18 mouse cellular contexts compared by ENCODE assay signal in the genomic region with DNA sequence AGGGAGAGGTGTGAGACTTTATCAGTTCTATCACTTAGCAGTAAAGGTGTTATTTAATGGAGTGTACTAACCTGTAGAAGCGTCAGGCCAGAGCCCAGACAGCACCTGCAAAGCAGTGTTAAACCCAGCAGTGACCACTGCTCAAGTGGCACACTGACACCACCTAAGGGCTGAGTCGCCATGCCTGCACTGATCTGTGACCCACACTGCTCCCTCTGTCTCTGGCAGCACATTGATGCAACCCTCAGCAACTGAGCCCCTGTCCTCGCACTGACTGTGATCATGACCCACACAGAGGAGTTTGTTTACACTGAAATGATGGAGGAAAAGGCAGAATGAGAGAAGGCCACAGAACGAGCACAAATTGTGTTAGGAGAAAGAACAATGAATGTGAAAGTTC.
DNase-seq lines count a peak whose midpoint lies in the region; ATAC-seq lines count a peak whose summit lies in the region.
"Had no signal": no experiment of that assay in that cellular context is flagged by ENCODE, and none has a peak within 500 bp of the region (broad histone marks: within the 10 kb centered on the region; RNA-seq: fewer than 3 reads in every experiment).

No protein-coding gene starts in this region.

- H3K27ac ChIP-seq in forebrain, embryonic 12.5 days, result peak overlapping the region; percentile 75
- no peak overlapping the region; the same call in 1 of the 2 replicates for H3K27ac ChIP-seq in hindbrain, embryonic 13.5 days
- H3K27ac ChIP-seq in neural tube, embryonic 12.5 days, result no peak overlapping the region; the same call in 1 of the 2 replicates
- H3K27ac ChIP-seq: layer of hippocampus, adult 2 months; lung, embryonic 15.5 days had no signal

- H3K4me1 ChIP-seq in megakaryocyte, embryonic 14.5 days, result no peaks in the 10 kb centered on the region
- H3K4me1 ChIP-seq in forebrain, embryonic 12.5 days, result peaks cover 16% of the 10 kb centered on the region
- peaks cover 18% of the 10 kb centered on the region for H3K4me1 ChIP-seq in hindbrain, embryonic 13.5 days (replicated peaks)
- peaks cover 8% of the 10 kb centered on the region for H3K4me1 ChIP-seq in neural tube, embryonic 12.5 days
- H3K4me1 ChIP-seq: lung, embryonic 15.5 days had no signal

- intact Hi-C loops in gastrocnemius, postnatal 36 days (cut with DNase I), result no loop called here

- 24% methylated on average over 4 of the region's 4 CpGs for WGBS in forebrain, embryonic 12.5 days
- 32% methylated on average over 4 of the region's 4 CpGs for WGBS in hindbrain, embryonic 13.5 days
- 23% methylated on average over 4 of the region's 4 CpGs for WGBS in neural tube, embryonic 12.5 days

- H3K9ac ChIP-seq in forebrain, embryonic 12.5 days, result no peak overlapping the region
- H3K9ac ChIP-seq in hindbrain, embryonic 13.5 days, result no peak overlapping the region
- no peak overlapping the region; the same call in 1 of the 2 replicates for H3K9ac ChIP-seq in neural tube, embryonic 12.5 days
- H3K9ac ChIP-seq: lung, embryonic 15.5 days had no signal

- no peaks in the 10 kb centered on the region for H3K9me3 ChIP-seq in megakaryocyte, embryonic 14.5 days
- H3K9me3 ChIP-seq in forebrain, embryonic 12.5 days, result no peaks in the 10 kb centered on the region
- H3K9me3 ChIP-seq in hindbrain, embryonic 13.5 days, result no peaks in the 10 kb centered on the region
- no peaks in the 10 kb centered on the region; the same call in 1 of the 2 replicates for H3K9me3 ChIP-seq in neural tube, embryonic 12.5 days
- H3K9me3 ChIP-seq: G1E; lung, embryonic 15.5 days had no signal

- H3K4me2 ChIP-seq in forebrain, embryonic 12.5 days, result no peak overlapping the region
- H3K4me2 ChIP-seq in hindbrain, embryonic 13.5 days, result no peak overlapping the region
- no peak overlapping the region for H3K4me2 ChIP-seq in neural tube, embryonic 12.5 days (replicated peaks)
- H3K4me2 ChIP-seq: lung, embryonic 15.5 days had no signal

- no peaks in the 10 kb centered on the region for H3K36me3 ChIP-seq in megakaryocyte, embryonic 14.5 days (replicated peaks; ENCODE audit: low read length)
- H3K36me3 ChIP-seq in forebrain, embryonic 12.5 days (replicated peaks), result no peaks in the 10 kb centered on the region
- H3K36me3 ChIP-seq in hindbrain, embryonic 13.5 days, result no peaks in the 10 kb centered on the region
- no peaks in the 10 kb centered on the region for H3K36me3 ChIP-seq in neural tube, embryonic 12.5 days
- H3K36me3 ChIP-seq: G1E; lung, embryonic 15.5 days had no signal

- no peak for ATAC-seq in megakaryocyte, adult 5-6 weeks (ENCODE audit: poor library complexity, severe bottlenecking)
- peak; percentile 52 for ATAC-seq in forebrain, embryonic 12.5 days (ENCODE audit: low FRiP score)
- peak; percentile 36; the same call in 1 of the 2 replicates for ATAC-seq in hindbrain, embryonic 13.5 days (ENCODE audit: low FRiP score)
- ATAC-seq in neural tube, embryonic 12.5 days (ENCODE audit: low FRiP score, low read depth), result peak; percentile 82
- ATAC-seq: inflammation-experienced regulatory T-cells, adult 6 months had no signal

- peak overlapping the region; percentile 47 for H3K4me3 ChIP-seq in megakaryocyte, embryonic 14.5 days (replicated peaks)
- H3K4me3 ChIP-seq in forebrain, embryonic 12.5 days (replicated peaks), result no peak overlapping the region
- H3K4me3 ChIP-seq in hindbrain, embryonic 13.5 days, result no peak overlapping the region
- H3K4me3 ChIP-seq in neural tube, embryonic 12.5 days, result no peak overlapping the region
- H3K4me3 ChIP-seq: erythroblast, embryonic 14.5 days; layer of hippocampus, adult 2 months; lung, embryonic 15.5 days had no signal

- H3K27me3 ChIP-seq in megakaryocyte, embryonic 14.5 days (replicated peaks), result no peaks in the 10 kb centered on the region
- peaks cover 3% of the 10 kb centered on the region; the same call in 1 of the 2 replicates for H3K27me3 ChIP-seq in forebrain, embryonic 12.5 days
- H3K27me3 ChIP-seq in hindbrain, embryonic 13.5 days, result peaks cover 60% of the 10 kb centered on the region
- H3K27me3 ChIP-seq in neural tube, embryonic 12.5 days (replicated peaks), result peaks cover 16% of the 10 kb centered on the region; the same call in 1 of the 2 replicates
- H3K27me3 ChIP-seq: lung, embryonic 15.5 days had no signal

- DNase-seq in gastrocnemius, postnatal 36 days, result no peak
- DNase-seq in adrenal gland, postnatal 4 days (ENCODE audit: low spot score in 2 of 2), result no peak
- DNase-seq in urinary bladder, adult 18-20 months (ENCODE audit: low spot score in 2 of 2), result no peak
- DNase-seq: adrenal gland, adult 8-10 months; cerebellum, adult 18-20 months; liver; spleen, adult 18-20 months; thymus, postnatal 14 days had no signal
